Mouse (Mus musculus) heart, postnatal 10 days (tissue): ENCODE measurements at regions not wholly inside any gene's neighbourhood (a gene's known extent, or its start where the extent isn't known, plus 50 kb on each side); places are given as distances from the start of the nearest gene placed in this dataset.
A peak's percentile ranks its signal among the peaks of the same experiment; 100 is the strongest.
"Not testable (repeated sequence)": the region's sequence is repeated elsewhere in the genome, so short reads cannot be mapped to it uniquely, and the experiment has no call there.

Experiments
- DNase-seq, 2 experiments: peaks; one replicate each; pipeline ENCODE4 v3.0.0; 2021
- intact Hi-C: fragments of 180-260 bp; cut with DNase I; formaldehyde crosslinking; loops from one replicate; pipeline ENCODE4 v1.15.1; 2025

DNA sequence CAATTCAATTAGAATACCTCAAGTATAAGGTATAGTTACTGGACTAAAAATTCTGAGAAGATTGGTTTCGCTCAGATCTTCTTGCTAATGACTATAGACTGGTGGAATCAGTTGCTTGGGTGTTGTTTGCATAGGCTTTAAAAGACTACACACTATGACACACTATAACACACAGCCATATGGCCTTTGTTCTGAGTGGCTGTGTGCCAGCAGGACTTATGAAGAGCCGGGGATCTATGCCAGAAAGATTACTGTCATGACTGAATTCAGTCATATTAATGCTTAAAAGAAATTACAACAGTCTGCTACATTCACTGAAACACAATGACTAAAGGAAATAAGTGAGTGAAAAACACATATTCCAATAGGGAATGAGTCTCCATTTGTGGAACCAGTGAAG is 345.7 kb upstream of the Klf6 start:
- DNase-seq, result no peak
- intact Hi-C loops, result no loop called here

DNA sequence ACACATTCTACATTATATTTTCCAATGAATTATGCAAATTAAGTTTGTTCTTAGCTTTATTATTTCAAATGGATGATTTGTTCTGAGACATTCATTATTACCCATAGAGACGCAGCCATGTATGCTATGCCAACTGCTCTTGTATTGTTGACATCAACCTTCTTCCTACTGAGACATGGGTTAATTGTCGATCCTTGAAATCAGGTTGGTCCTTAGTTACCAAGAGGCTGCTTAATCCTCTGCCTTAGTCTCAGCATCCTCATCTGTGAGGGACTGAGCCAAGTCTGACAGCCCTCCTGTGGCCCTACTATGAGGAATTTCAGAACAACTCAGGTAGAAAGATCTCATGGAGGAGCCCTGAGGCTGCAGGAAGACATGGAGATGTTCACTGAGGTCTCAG is 345.2 kb upstream of the Klf6 start:
- no peak for DNase-seq
- intact Hi-C loops, result no loop called here

DNA sequence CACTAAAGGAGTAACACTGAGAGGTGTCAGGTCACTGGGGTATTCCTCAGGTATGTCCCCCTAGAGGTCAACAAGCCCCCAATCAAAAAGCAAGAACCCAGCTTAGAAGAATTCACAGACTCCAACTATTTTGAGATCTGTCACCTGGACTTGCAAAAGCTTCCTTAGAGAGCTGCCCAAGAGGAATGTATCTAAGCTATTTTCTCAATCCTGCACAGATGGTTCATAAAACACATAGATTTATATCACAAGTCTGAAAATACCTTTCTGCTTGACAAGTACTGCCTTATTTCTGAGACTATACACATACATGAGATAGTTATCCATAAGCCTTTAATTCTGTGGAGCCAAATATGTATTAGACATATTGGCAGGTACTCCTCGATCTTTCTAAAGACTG is 342.1 kb upstream of the Klf6 start:
- intact Hi-C loops, result no loop called here

DNA sequence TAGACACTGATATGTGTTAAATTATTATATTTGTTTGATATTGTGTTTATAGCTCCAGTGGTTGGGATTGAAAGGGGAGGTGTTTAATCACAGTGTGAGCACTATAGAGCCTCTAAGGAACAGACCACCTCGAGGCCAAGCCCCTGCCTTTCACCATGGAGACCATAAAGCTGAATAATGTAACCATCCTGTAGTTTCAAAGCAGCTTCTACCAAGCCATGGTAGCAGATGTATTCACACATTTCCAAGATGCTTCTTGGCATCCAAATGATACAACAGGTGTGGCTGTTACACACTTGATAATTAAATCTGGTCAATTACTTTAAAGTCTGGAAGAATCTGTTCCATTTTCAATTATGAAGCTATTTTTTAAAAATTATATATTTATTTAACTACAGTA is 341.7 kb upstream of the Klf6 start:
- intact Hi-C loops, result no loop called here

More for the DNA sequence above, 342.1 kb upstream of the Klf6 start:
- DNase-seq, result no peak

DNA sequence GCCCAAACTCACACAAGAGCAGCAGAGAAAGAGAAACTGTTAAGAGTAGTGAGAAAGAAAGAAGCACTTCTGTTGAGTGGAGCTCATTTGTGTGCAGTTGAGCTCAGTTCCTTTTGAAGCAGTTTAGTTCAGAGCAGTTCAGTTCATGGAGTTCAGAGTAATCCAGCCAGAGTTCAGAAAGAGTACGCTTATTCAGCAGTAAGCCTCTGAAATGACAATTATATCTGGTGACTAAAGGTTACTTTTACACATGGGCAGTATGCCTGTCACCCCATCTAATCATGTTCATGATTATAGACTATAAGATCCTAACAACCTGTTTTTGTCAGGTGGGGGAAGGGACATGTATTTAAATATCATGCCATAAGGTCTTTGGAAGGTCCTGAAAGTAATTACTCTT is 333.9 kb upstream of the Klf6 start:
- intact Hi-C loops, result no loop called here
- DNase-seq, result no peak

More for the DNA sequence above, 341.7 kb upstream of the Klf6 start:
- DNase-seq, result no peak

DNA sequence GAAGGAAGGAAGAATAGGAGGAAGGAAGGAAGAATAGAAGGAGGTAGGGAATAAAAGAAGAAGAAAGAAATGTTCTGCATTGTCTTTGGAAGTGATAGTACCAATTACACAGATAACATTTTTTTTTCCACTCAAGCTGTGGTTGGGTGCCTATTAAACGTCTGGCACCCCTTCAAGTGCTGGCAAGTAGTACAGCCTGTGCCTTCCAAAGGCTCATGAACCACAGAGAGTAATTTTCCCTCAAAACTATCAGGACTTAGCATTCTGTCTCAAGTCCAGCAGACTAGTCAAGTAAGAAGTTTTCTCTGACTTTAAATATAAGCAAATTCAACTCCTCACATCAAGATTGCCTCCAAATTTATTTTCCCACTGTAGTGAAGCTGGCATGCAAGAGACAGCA is 321.0 kb upstream of the Klf6 start:
- DNase-seq, result peak in 1 of 2 experiments; percentile 11
- intact Hi-C loops, result no loop called here

DNA sequence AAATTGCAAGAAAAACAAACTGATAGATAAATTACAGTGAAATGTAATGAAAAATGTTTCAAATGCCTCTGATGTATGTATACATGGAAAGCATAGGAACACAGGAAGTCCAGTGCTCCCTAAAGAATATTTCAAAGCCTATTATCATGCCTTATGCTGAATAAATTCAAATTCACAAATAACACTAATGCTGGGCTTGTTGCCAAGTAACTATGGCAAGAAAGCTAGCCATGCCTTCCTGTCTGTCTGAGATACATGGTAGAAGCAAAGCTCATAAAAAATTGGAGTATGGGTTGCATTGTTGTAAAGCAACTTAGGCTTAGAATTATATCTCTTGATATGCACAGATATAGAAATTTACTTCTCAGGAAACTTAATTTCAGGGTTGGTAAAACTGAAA is 315.8 kb upstream of the Klf6 start:
- intact Hi-C loops, result no loop called here
- no peak for DNase-seq

DNA sequence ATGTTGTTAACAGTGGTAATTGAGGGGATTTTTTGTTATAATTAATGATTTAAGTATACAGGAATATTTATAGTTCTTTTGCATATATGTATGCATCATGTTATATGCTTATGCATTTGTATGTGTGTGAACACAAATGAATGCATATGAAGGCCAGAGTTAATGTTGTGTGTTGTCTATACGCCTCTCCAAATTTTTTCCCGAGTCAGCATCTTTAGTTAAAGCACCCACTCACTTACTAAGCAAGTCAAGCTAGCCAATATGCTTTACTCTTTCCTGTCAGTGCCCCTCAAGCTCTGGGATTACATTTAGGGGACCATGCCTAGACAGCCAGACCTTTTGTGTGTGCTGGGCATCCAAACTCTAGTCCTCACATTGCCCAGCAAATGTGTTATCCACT is 315.3 kb upstream of the Klf6 start:
- no peak for DNase-seq
- intact Hi-C loops, result no loop called here

DNA sequence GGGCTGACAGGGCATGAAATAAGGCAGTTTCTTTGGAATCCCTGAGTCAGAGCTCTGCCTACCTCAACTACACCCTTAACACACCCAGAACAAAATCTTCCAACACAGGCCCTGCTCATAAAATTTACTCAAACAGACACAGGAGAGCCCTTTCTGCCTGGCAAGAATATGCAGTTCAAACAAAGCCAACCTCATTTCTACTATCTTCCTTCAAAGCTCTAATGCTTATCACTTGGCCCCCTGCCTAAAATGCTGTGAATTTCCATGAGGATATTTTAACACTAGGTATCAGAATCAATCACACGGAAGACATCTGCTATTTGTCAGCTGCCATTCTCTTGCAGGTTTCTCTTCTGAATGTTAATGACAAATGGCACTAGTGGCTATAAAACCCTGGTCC is 314.3 kb upstream of the Klf6 start:
- peak; percentile 41 to 54 for DNase-seq
- intact Hi-C loops, result no loop called here

DNA sequence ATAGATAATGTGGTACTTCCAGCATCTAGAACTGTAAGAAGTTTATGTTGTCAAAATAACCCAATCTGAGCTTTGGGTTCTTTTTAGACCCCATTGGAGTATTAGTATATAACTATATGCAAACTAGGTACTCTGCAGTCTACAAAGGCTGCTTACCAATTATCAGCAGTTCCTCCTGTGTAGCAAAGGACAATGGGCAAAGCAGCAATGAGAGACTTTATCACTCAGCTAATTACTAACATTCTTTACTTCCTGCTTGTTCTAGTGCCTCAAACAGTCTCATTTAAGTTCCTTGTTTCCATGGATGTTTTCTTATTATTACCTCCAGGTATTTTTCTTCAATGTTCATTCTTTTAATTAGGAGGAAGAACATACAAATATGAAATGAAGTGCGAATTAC is 312.5 kb upstream of the Klf6 start:
- DNase-seq, result no peak
- intact Hi-C loops, result no loop called here

DNA sequence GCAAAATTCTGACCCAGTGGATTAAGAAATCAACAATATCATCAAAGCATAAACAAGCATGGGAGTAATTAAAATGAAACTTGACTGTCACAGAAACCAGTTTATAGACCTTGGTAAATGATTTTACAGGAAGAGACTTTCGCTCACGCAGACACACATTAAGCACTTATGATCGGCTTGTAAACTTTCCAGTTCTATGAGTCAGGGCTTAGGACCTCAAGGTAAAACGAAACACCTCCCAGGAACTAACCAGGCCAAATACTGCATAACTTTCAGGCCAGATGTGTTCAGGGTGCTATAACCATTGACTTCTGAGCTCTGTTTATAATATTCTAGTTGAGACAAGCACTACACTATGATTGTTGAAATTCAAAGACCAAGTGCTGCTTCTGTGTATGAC is 312.1 kb upstream of the Klf6 start:
- intact Hi-C loops, result no loop called here
- DNase-seq, result no peak

DNA sequence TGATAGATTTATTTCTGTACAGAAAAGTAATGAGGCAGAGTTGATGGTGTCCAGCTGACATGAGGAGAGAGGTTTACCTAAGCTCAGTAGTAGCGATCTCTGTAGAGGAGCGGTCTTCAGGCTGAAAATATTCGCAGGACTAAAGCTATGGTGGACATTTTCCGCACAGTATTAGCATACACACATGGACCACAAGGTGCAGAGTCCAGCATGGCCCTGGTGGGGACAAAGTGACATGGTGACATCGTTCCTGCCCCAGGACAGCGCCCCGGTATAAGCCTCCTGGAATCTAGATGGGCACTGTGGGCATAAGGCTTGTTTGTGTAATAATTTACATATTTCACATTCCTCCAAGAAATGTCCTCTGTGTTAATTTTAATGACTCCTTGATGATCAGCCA is 311.5 kb upstream of the Klf6 start:
- DNase-seq, result no peak
- intact Hi-C loops, result no loop called here

DNA sequence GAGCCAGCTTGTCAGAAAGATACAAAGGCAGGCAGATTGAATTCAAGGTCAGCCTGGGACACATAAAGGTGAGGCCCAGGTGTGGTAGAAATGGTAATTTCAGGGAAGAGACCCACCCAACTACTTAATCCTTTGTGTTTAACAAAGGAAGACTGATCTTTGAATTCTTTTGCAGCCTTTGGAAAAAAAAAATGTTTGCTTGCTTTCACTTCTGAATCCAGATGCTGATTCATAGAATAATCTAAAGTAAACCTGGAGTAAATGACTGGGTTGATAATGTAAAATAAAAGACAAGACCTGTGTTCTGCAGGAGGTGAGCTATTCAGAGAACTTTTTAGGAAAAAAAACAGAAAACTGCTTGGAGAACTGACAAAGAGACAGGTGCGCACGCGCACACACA is 310.9 kb upstream of the Klf6 start:
- intact Hi-C loops, result no loop called here
- DNase-seq, result no peak

DNA sequence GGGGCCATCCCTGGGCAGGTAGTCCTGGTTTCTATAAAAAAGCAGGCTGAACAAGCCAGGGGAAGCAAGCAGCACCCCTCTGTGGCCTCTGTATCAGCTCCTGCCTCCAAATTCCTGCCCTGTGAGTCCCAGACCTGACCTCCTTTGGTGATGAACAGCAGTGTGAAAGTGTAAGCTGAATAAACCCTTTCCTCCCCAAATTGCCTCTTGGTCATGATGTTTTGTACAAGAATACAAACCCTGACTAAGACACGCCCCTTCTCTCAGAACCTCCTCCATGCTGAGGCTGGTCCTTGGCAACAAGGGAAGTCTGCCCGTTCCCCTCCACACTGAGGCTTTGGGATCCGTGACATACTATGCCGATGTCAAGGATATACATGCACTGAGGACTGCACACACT is 310.2 kb upstream of the Klf6 start:
- intact Hi-C loops, result no loop called here
- DNase-seq, result no peak

DNA sequence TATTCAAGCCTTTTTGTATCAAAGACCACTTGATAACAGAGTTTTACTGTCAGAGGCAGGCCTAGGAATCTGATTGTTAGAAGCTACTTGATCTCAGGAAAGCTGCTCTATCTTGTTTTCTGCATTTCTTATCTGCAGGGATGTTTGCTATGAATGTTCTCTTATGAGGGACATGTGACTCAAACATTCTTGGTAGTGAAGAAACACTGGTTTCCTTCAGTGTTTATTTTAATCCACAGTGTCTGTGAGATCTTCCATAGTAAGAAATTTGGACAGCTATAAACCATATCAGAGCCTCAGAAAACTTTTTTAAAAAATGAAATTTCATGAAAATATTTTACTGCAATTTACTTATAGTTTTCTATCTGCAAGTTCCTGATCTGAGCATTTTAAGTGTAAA is 307.8 kb upstream of the Klf6 start:
- DNase-seq, result no peak
- intact Hi-C loops, result no loop called here

DNA sequence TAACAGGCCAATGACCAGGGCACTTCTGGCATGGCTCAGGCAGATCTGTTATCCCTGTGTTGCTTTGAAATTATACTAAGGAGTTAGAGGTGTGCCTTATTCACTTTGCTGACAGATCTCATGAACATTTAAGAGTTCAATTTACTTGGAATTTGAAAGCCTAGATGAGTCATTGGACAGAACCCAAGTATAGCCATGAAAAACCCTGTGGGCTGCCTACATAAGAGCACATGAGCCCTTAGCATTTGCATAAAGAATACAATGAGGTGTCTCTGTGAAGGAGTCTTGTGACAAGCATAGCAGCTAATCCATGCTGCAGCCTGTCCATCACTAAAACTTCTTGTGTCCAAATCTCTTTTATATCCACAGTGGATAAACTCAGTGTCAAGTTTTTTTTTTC is 303.2 kb upstream of the Klf6 start:
- no peak for DNase-seq
- intact Hi-C loops, result no loop called here

DNA sequence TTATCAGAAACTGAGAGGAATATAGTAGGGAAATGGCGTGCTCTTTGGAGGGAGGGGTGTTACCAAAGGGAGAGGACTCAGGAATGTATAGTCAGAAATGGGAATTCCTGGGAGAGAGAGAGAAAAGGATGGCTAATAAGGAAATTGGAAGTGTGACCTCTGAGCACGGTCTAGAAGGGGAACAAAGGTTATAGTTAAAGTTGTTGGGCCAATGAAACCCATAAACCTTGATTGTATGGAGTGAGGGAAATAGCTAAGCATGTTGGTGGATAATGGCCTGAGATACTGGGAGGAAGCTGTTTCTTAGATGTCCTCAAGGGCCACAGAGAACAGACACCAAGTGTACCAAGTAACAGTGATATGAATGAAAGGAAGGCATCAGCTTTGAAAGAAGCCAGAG is 294.8 kb upstream of the Klf6 start:
- intact Hi-C loops, result no loop called here

DNA sequence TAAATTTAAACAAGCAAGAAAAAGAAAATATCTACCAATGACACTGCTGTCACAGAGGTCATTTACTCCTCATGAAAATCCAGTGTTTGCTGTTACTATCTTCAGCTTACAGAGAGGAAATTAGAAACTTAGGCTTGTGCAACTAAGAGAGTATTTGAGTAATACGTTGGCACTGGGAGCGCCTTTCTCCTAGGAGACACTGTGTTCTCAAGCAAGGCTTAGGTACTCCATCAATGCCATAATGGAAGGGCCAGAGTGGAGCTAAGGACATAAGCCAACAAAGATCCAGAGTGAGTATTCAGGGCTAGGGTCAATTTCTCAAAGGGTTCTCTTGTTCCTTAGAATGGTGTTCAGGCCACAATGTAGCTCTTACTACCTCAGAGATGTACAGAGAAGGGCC is 294.4 kb upstream of the Klf6 start:
- DNase-seq, result no peak
- intact Hi-C loops, result no loop called here

More for the DNA sequence above, 294.8 kb upstream of the Klf6 start:
- DNase-seq, result no peak

DNA sequence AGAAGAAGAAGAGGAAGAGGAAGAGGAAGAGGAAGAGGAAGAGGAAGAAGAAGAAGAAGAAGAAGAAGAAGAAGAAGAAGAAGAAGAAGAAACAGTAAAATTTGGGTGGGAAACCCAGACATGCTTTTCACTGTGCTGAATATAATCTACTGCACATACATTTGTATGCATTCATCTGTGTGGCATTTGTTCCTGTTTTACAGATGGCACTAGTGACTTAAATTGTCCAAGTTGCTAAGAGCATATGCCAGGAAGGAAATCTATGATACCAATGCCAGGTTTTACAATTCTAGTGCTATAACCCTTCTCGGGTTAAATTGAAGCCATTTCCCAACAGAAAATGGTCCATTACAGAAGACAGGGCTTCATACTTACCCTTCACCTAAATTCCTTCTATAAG is 291.7 kb upstream of the Klf6 start:
- no peak for DNase-seq
- intact Hi-C loops, result no loop called here

DNA sequence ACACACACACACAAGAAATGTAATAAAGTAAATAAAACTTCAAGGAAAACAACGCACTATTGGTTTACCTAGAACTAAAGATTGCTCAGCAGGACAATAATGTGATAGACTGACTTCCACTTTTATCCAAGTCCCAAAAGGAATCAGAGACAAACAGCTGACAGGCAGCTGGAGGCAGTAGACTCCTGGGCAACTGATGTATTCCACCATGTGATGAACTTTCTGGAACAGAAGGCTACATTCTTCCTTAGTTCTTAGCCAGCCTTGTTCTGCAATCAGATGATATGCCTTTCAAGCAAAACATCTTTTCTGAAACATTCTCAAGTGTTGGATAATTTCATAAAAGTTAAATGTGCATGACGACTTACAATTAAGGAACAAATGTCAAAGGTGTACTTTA is 290.9 kb upstream of the Klf6 start:
- peak in 1 of 2 experiments; percentile 20 for DNase-seq
- intact Hi-C loops, result no loop called here

DNA sequence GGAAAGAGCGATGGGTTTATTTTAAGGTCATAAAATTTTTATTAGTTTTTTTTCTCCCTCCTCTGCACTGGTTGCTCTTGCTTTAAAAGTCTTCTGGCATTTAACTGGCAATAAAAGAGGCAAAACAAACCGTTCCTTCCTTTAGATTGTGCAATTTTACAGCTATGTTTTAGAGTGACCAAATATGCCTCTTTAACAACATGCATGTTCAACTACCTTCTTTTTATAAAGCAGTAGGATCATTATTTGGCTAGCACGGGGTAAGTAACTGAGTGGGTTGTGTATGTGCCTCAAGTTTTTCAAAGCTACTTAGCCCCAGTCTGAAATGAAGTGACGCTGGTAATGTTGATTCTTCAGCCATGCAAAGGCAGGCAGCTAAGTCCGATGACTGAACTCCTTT is 284.7 kb upstream of the Klf6 start:
- intact Hi-C loops, result no loop called here

DNA sequence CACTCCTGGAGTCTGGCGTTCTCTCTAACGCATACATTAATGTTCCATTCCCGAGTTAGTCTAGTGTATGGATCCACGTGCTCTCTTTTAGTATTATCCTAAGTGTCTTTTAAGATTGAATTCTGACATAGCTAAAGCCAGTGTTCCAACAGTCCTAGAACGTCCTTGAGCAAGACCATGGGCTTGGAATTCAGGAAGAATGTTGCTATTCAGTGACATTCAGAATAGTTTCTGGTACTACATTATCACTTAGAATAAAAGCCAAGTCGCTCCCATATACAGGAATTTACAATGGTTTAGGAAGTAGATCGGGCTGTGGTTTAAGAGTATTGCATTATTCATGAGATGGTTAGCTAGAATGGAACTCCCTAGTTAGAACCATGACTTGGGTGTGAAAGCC is 277.6 kb upstream of the Klf6 start:
- intact Hi-C loops, result not testable (repeated sequence)

More for the DNA sequence above, 284.7 kb upstream of the Klf6 start:
- DNase-seq, result no peak

DNA sequence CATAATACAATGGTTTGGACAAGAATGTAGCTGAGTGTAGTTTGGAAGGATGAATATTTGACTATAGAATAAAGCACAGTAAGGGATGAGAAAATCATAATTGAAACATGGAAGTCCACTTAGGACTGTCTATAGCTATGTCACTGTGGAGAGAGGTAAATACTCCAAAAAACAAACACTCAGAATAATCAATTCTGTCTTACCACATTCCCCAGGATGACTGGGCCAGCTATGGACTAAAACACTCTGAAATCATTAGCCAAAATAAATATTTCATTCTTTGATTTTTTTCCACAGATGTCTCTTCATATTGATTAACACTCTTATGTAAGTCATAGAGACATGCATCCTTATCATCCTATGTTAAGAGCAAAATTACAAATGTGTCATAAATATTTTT is 274.1 kb upstream of the Klf6 start:
- DNase-seq, result no peak
- intact Hi-C loops, result no loop called here

More for the DNA sequence above, 277.6 kb upstream of the Klf6 start:
- not testable (repeated sequence) for DNase-seq

DNA sequence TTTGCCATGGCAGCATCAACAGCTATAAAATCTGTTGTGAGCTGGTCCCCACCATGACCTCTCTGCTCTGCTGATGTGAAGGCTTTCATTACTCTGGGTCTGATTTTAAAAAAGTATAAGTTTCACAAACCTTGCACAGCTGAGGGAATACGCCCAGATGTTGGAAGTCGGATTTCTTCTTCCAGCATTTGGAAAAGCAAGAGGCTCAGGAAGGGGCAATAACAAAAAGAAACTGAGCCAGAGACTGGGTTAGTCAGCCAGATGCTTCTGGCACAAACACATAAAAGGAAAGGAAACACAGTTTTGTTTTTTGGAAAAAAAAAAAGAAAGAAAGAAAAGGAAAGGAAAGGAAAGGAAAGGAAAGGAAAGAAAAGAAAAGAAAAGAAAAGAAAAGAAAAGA is 270.0 kb upstream of the Klf6 start:
- intact Hi-C loops, result loop anchor here (5.0 to 10.0 kb wide), 2 partner anchors 884 to 924 kb away; no protein-coding TSS in a partner anchor
- DNase-seq, result no peak
